Mouse (Mus musculus): ENCODE data around the gene Tgif2lx1.
"Not testable (repeated sequence)": the region's sequence is repeated elsewhere in the genome, so short reads cannot be mapped to it uniquely, and the experiment has no call there.

Tgif2lx1 gene

DNA sequence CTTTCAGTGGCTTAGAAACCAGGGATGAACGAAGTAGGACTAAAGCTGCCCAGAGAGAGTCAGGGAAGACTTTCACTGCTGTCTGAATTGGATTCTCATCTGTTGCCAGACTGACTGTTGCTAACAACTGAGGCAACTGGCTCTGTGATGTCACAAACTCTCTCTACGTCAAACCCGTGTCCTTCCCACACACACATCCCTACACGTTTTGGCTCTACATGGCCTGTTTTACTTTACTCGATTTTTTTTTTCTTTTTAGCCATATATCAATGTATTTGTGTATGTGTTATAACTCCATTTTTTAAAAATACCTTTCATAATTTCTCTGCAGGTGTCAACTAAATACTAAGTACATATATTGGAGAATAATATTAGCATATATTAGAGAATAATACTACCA lies at the start of gene Tgif2lx1:
TSS of gene Tgif2lx1 (minus strand) at position 101 of the 400 bp plus-strand sequence.
- DNase-seq (ENCODE audit: low read depth, low spot score) = not testable (repeated sequence)

All from retina, postnatal 7 days (tissue).